Mouse (Mus musculus): ENCODE results near the gene Vps4a.

DNA sequence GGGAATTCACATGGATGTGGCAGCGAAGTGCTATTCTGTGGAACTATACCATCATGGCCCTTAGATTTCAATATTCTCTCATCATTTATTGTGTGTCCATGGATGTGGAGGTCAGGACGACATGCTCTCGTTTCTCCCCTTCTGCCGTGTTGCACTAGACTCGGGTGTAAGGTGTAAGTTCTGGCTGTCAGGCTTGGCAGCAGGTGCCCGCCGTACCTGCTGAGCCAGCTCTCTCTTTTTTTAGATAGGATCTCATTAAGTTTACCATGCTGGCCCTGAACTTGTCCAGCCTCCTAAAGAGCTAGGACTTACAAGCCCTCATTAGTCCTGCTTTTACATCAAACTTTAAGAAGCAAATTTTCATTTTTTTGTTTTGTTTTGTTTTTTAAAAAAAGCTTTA is 59.5 kb downstream of the Vps4a start:
- no peak for TF ChIP-seq CTCF (IDR thresholded peaks at IDR 0.05; ENCODE audit: extremely low read depth, insufficient read length, insufficient replicate concordance, low read depth, low read length)
- TF ChIP-seq POLR2A (IDR thresholded peaks at IDR 0.05; ENCODE audit: low read depth, low read length): no peak

All from small intestine, adult 2 months (tissue).